Mouse (Mus musculus) embryo, embryonic 11 days (tissue): ENCODE measurements at regions not wholly inside any gene's neighbourhood (a gene's known extent, or its start where the extent isn't known, plus 50 kb on each side); places are given as distances from the start of the nearest gene placed in this dataset.

ENCODE experiments used
- DNase-seq: peaks from one replicate; pipeline ENCODE4 v3.0.0-alpha.2; 2015

GRCm38 (mm10) chr11:85966207-85966606 is 80.0 kb downstream of the Tbx4 start:
- DNase-seq: no peak

- no peak for DNase-seq
Observed at GRCm38 (mm10) chr11:85970287-85970686, 84.1 kb downstream of the Tbx4 start.

- peak; percentile 84 for DNase-seq
Observed at GRCm38 (mm10) chr11:85972385-85972784, 86.2 kb downstream of the Tbx4 start.

GRCm38 (mm10) chr11:85973736-85974135 is 87.5 kb downstream of the Tbx4 start:
- DNase-seq: no peak

- peak; percentile 31 for DNase-seq
Observed at GRCm38 (mm10) chr11:85976693-85977434, 90.6 kb downstream of the Tbx4 start.

GRCm38 (mm10) chr11:85980388-85980787 is 94.2 kb downstream of the Tbx4 start:
- DNase-seq: no peak

GRCm38 (mm10) chr11:85981561-85981960 is 95.3 kb downstream of the Tbx4 start:
- no peak for DNase-seq

- DNase-seq: no peak
Observed at GRCm38 (mm10) chr11:85986338-85986737, 100.1 kb downstream of the Tbx4 start.

- no peak for DNase-seq
Observed at GRCm38 (mm10) chr11:85987181-85987580, 101.0 kb downstream of the Tbx4 start.

GRCm38 (mm10) chr11:85989536-85989935 is 103.3 kb downstream of the Tbx4 start:
- peak; percentile 22 for DNase-seq

- DNase-seq: peak; percentile 80
Observed at GRCm38 (mm10) chr11:85989940-85990493, 103.8 kb downstream of the Tbx4 start.

- DNase-seq: peak; percentile 74
Observed at GRCm38 (mm10) chr11:85995318-85996095, 109.3 kb downstream of the Tbx4 start.

GRCm38 (mm10) chr11:85996686-85997085 is 110.5 kb downstream of the Tbx4 start:
- no peak for DNase-seq

- DNase-seq: no peak
Observed at GRCm38 (mm10) chr11:86003341-86003740, 117.1 kb downstream of the Tbx4 start.

GRCm38 (mm10) chr11:86005284-86005683 is 119.1 kb downstream of the Tbx4 start:
- DNase-seq: no peak

GRCm38 (mm10) chr11:86005899-86006445 is 119.8 kb downstream of the Tbx4 start:
- DNase-seq: no peak

GRCm38 (mm10) chr11:86006859-86007258 is 120.6 kb downstream of the Tbx4 start:
- DNase-seq: no peak
